Mouse (Mus musculus) embryo, embryonic 9.5 days (tissue): ENCODE measurements at regions not wholly inside any gene's neighbourhood (a gene's known extent, or its start where the extent isn't known, plus 50 kb on each side); places are given as distances from the start of the nearest gene placed in this dataset.
A peak's percentile ranks its signal among the peaks of the same experiment; 100 is the strongest.

Experiments
- DNase-seq: peaks from one replicate; pipeline ENCODE4 v3.0.0-alpha.2; 2017; ENCODE audit errors: extremely low spot score

GRCm38 (mm10) chr4:69898831-69899230 lies 511.4 kb downstream of the Cdk5rap2 start:
- no peak for DNase-seq

GRCm38 (mm10) chr4:69896111-69896510 lies 514.1 kb downstream of the Cdk5rap2 start:
- no peak for DNase-seq

GRCm38 (mm10) chr4:69892829-69893175 lies 517.4 kb downstream of the Cdk5rap2 start:
- no peak for DNase-seq

GRCm38 (mm10) chr4:69891898-69892828 lies 518.1 kb downstream of the Cdk5rap2 start:
- DNase-seq = peak; percentile 22

- DNase-seq = no peak
Measured at GRCm38 (mm10) chr4:69890655-69891054, 519.6 kb downstream of the Cdk5rap2 start.

GRCm38 (mm10) chr4:69889931-69890634 lies 520.2 kb downstream of the Cdk5rap2 start:
- peak; percentile 12 for DNase-seq

- DNase-seq = no peak
Measured at GRCm38 (mm10) chr4:69876734-69877133, 533.5 kb downstream of the Cdk5rap2 start.

GRCm38 (mm10) chr4:69870638-69871037 lies 539.6 kb downstream of the Cdk5rap2 start:
- no peak for DNase-seq

GRCm38 (mm10) chr4:69855001-69855400 lies 555.2 kb downstream of the Cdk5rap2 start:
- DNase-seq = no peak

GRCm38 (mm10) chr4:69852637-69853036 lies 557.6 kb downstream of the Cdk5rap2 start:
- no peak for DNase-seq

- DNase-seq = no peak
Measured at GRCm38 (mm10) chr4:69849423-69849822, 560.8 kb downstream of the Cdk5rap2 start.

- no peak for DNase-seq
Measured at GRCm38 (mm10) chr4:69839868-69840267, 570.4 kb downstream of the Cdk5rap2 start.

- no peak for DNase-seq
Measured at GRCm38 (mm10) chr4:69838940-69839339, 571.3 kb downstream of the Cdk5rap2 start.

GRCm38 (mm10) chr4:69824903-69825268 lies 585.4 kb downstream of the Cdk5rap2 start:
- no peak for DNase-seq

GRCm38 (mm10) chr4:69824215-69824902 lies 585.9 kb downstream of the Cdk5rap2 start:
- DNase-seq = peak; percentile 8

GRCm38 (mm10) chr4:69823311-69823940 lies 586.8 kb downstream of the Cdk5rap2 start:
- DNase-seq = peak; percentile 43

GRCm38 (mm10) chr4:69818885-69819284 lies 591.4 kb downstream of the Cdk5rap2 start:
- DNase-seq = no peak

- no peak for DNase-seq
Measured at GRCm38 (mm10) chr4:69785481-69786050, 624.7 kb downstream of the Cdk5rap2 start.

GRCm38 (mm10) chr4:69781258-69781657 lies 629.0 kb downstream of the Cdk5rap2 start:
- no peak for DNase-seq

GRCm38 (mm10) chr4:69761841-69762240 lies 648.4 kb downstream of the Cdk5rap2 start:
- no peak for DNase-seq

GRCm38 (mm10) chr4:69759596-69759995 lies 650.6 kb downstream of the Cdk5rap2 start:
- DNase-seq = no peak

GRCm38 (mm10) chr4:69754567-69754966 lies 655.7 kb downstream of the Cdk5rap2 start:
- DNase-seq = no peak
